Mouse (Mus musculus) lung, postnatal 0 days (tissue): ENCODE measurements around the gene Sh2b1.

Experiments used
- CTCF ChIP-seq: IDR thresholded peaks from 2 replicates; pipeline ENCODE4 v1.5.1; 2016; ENCODE audit warnings: antibody characterized with exemption, mild to moderate bottlenecking
- EP300 ChIP-seq: IDR thresholded peaks from 2 replicates; pipeline ENCODE4 v1.6.1; 2016; ENCODE audit warnings: antibody characterized with exemption, mild to moderate bottlenecking, control low read depth

GRCm38 (mm10) chr7:126436851-126437250 is 38.4 kb downstream of the Sh2b1 start:
- TF ChIP-seq EP300: no peak
- peak; percentile 94 for TF ChIP-seq CTCF
